Mouse (Mus musculus) E14TG2a.4 (cell line): Measurements from ENCODE around the gene Aass.
"Not testable (repeated sequence)": the region's sequence is repeated elsewhere in the genome, so short reads cannot be mapped to it uniquely, and the experiment has no call there.

Experiments
- H3K27me3 ChIP-seq: 2 replicates; pipeline ENCODE4 v1.6.1; 2014; ENCODE audit warnings: low read length, control low read depth; ENCODE audit not compliant: insufficient read depth
- H3K36me3 ChIP-seq: 2 replicates; pipeline ENCODE4 v1.6.1; 2014; ENCODE audit warnings: low read length, control low read depth; ENCODE audit not compliant: insufficient read depth
- H3K4me1 ChIP-seq: replicated peaks from 2 replicates; pipeline ENCODE4 v1.6.1; 2014; ENCODE audit warnings: low read depth, low read length, control low read depth
- H3K4me3 ChIP-seq: replicated peaks from 2 replicates; pipeline ENCODE4 v1.5.1; 2014; ENCODE audit warnings: mild to moderate bottlenecking, low read length
- H3K9me3 ChIP-seq: 2 replicates; pipeline ENCODE4 v1.6.1; 2014; ENCODE audit warnings: low read length, control low read depth
- CTCF ChIP-seq: conservative IDR thresholded peaks from 2 replicates; pipeline ENCODE4 v1.5.1; 2014; ENCODE audit warnings: low read length
- NANOG ChIP-seq: IDR thresholded peaks from 2 replicates; pipeline ENCODE4 v1.6.1; 2014; ENCODE audit warnings: borderline replicate concordance, low read length, mixed read lengths
- POU5F1 ChIP-seq: IDR thresholded peaks from 2 replicates; pipeline ENCODE4 v1.6.1; 2014; ENCODE audit warnings: low read length, borderline replicate concordance

Gene Aass

DNA sequence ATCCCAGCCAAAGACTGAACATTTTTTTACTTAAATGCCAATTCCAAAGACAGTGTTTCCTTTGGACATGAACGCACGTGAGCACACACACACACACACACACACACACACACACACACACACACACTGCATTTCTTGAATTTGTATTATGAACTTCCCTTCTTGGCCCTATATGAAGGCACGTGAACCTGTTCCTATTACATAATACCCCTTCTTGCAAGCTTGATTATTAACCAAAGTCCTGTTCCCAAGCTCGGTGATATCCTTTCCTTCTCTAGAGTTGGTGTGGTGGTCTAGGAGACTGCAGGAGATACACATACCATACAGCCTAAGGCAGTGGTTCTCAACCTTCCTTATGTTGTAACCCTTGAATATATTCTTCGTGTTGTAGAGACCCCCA is 7.0 kb downstream of the Aass start:
- 0 out of 2 replicates have a peak, but pooled peaks cover 4% of the 10 kb centered on the region for H3K27me3 ChIP-seq
- H3K9me3 ChIP-seq: no peaks in the 10 kb centered on the region
- no peak overlapping the region for H3K4me3 ChIP-seq
- no peaks in the 10 kb centered on the region for H3K36me3 ChIP-seq
- no peak for TF ChIP-seq POU5F1
- no peak for TF ChIP-seq NANOG
- TF ChIP-seq CTCF: no peak
- H3K4me1 ChIP-seq: no peaks in the 10 kb centered on the region

- Histone ChIP-seq H3K4me3 (no peak overlapping the region), H3K27me3 (0 out of 2 replicates have a peak, but pooled peaks cover 4% of the 10 kb centered on the region), H3K9me3 (no peaks in the 10 kb centered on the region), H3K4me1 (no peaks in the 10 kb centered on the region), H3K36me3 (no peaks in the 10 kb centered on the region)
- TF ChIP-seq CTCF (no peak), NANOG (no peak), POU5F1 (no peak)
Measured at GRCm38 (mm10) chr6:23124823-23125222, 8.0 kb downstream of the Aass start.

GRCm38 (mm10) chr6:23122934-23123333 is 9.9 kb downstream of the Aass start:
- Histone ChIP-seq H3K4me1 (no peaks in the 10 kb centered on the region), H3K27me3 (0 out of 2 replicates have a peak, but pooled peaks cover 4% of the 10 kb centered on the region), H3K36me3 (no peaks in the 10 kb centered on the region), H3K9me3 (no peaks in the 10 kb centered on the region), H3K4me3 (no peak overlapping the region)
- peak; percentile 65 for TF ChIP-seq CTCF
- no peak for TF ChIP-seq NANOG
- no peak for TF ChIP-seq POU5F1

DNA sequence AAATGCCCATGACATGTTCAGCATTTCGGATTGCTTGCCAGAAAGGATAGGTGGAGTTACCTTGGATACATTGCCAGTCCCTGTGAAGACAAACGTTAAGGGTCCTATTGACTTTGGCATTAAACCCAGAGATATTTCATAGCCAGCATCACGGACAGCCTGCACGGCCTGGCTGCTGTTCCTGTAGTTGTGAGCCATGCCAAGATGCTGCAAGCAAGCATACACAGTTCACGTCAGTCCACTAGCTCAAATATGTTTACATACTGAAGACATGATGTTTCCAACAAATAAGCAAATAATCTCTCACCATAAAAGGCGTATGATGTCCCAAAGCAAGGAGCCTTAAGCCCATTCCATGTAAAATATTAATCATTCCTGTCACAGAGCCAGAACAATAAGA is 18.0 kb downstream of the Aass start:
- TF ChIP-seq CTCF (no peak), NANOG (no peak), POU5F1 (no peak)
- Histone ChIP-seq H3K36me3 (no peaks in the 10 kb centered on the region), H3K4me1 (no peaks in the 10 kb centered on the region)

GRCm38 (mm10) chr6:23107069-23107468 is 25.7 kb downstream of the Aass start:
- Histone ChIP-seq H3K4me1 (no peaks in the 10 kb centered on the region), H3K4me3 (no peak overlapping the region), H3K9me3 (no peaks in the 10 kb centered on the region), H3K36me3 (no peaks in the 10 kb centered on the region), H3K27me3 (no peaks in the 10 kb centered on the region)
- no peak for TF ChIP-seq POU5F1
- no peak for TF ChIP-seq CTCF

More for the DNA sequence above, 18.0 kb downstream of the Aass start:
- no peaks in the 10 kb centered on the region for H3K27me3 ChIP-seq
- H3K4me3 ChIP-seq: no peak overlapping the region
- H3K9me3 ChIP-seq: no peaks in the 10 kb centered on the region

DNA sequence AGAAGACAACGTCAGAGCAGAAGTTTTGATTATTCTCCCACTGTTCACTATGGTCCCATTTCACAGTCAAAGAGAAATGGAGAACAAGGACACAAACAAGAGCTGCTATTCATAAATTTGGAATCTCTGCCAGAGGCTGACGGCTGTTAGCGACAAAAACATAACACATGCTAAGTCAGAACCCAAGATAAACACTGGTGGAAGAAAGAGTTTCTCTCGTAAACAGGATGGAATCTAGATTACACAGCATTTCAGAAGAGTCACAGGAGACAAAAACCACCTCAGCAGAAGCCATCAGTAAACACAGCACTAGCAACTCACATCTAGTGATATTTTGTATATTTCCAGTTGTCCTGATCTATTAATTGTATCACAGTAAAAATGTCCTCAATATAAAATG is 26.4 kb downstream of the Aass start:
- Histone ChIP-seq H3K9me3 (no peaks in the 10 kb centered on the region), H3K36me3 (no peaks in the 10 kb centered on the region), H3K27me3 (no peaks in the 10 kb centered on the region), H3K4me1 (no peaks in the 10 kb centered on the region), H3K4me3 (no peak overlapping the region)
- TF ChIP-seq POU5F1: no peak
- no peak for TF ChIP-seq NANOG
- no peak for TF ChIP-seq CTCF

DNA sequence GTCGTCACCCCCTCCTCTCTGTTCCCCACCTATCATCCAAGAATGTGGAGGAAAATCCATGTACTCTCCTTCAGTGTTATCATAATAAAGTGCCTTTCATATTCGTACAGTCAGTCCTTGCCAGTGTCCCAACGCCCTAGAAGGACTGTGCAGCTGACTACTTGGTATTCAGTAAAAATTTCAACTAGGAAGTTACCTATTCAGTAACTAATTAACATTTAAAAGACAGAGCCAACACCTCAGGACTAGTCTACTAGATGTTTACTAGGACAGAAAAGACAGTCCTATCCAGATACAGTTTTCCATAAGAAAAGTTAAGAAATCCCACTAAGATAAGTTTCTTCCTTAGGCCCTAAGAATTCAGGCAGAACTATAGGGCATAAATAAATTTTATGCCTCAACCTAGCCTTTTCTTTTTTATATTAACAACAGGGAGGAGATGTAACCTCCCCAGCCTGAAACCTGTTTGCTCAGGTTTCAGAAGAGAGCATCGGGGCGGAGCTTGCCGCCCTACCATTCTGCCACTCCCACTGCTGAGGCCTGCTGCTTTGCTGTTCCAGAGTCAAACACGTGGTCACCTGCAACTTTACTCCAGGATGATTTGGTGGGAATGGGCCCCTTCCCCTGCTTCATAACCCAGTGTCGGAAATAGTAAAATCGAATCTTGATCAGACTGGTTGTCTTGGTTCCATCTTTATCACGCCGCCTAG is 42.3 kb downstream of the Aass start:
- H3K4me1 ChIP-seq, H3K36me3 ChIP-seq, H3K27me3 ChIP-seq, H3K4me3 ChIP-seq: not testable (repeated sequence)
- H3K9me3 ChIP-seq: peaks cover 37% of the 10 kb centered on the region

- H3K4me3 ChIP-seq, H3K4me1 ChIP-seq: not testable (repeated sequence)
- H3K9me3 ChIP-seq: peaks cover 45% of the 10 kb centered on the region
Measured at GRCm38 (mm10) chr6:23089292-23089691, 43.5 kb downstream of the Aass start.

DNA sequence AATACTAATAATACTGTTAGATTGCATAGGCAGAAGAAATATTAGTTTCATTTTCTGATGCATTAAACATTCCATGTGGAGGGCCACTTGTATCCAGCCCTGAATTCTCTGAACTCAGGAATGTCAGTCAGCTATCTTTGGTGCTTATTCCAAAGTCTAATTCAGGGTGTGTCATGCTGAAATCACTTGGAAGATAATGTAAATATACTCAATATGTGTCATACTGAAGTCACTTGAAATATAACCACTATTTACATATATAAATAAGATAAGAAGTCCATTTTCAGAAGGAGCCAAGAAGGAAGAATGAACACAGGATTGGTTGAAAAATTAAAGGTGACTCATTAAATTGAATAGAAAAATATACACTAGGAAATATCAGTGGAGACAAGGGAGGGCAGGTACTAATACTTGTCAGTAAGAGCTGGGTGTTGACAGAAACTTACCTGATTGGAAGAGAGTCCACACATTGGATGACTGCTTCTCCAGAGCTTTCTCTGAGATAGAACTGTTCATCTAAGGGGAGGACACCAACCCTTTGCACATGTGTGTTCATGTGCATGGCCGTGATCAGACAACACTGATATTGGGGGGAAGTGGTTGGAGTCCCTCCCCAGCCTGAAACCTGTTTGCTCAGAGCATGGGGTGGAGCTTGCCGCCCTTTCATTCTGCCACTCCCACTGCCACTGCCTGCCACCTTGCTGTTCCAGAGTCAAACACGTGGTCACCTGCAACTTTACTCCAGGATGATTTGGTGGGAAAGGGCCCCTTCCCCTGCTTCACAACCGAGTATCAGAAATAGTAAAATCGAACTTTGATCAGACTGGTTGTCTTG is 48.0 kb downstream of the Aass start:
- Histone ChIP-seq H3K36me3 (no peaks in the 10 kb centered on the region; the same call in 1 of the 2 replicates), H3K4me1 (peaks cover 27% of the 10 kb centered on the region), H3K4me3 (no peak overlapping the region), H3K9me3 (peaks cover 28% of the 10 kb centered on the region), H3K27me3 (no peaks in the 10 kb centered on the region)
- TF ChIP-seq CTCF: no peak

More at GRCm38 (mm10) chr6:23089292-23089691, 43.5 kb downstream of the Aass start:
- H3K36me3 ChIP-seq, H3K27me3 ChIP-seq: not testable (repeated sequence)
